Mouse (Mus musculus) MEL (cell line): ENCODE data around the gene Mup4. TPM values are rescaled to one million over a fixed set of nuclear protein-coding genes. Genes with fewer than 3 reads are reported as not detected.

Experiments
- DNase-seq: peaks from one replicate; pipeline ENCODE4 v3.0.0; 2011; ENCODE audit warnings: low read depth, low spot score
- H3K27ac ChIP-seq: 2 replicates; pipeline ENCODE4 v1.5.1; 2012; ENCODE audit warnings: low read depth, mild to moderate bottlenecking, control low read depth, low read length, moderate library complexity; ENCODE audit not compliant: control insufficient read depth
- H3K27me3 ChIP-seq, 2 experiments: fragments of 150-350 bp in 1 of 2; sonication (generic) in 1 of 2; 2 replicates each; pipeline ENCODE4 v1.6.1; 2012; ENCODE audit warnings: low read length in 2 of 2, mild to moderate bottlenecking in 2 of 2, improper control_type of control experiment in 1 of 2, moderate library complexity in 1 of 2; ENCODE audit not compliant: insufficient read depth in 2 of 2, control insufficient read depth in 1 of 2
- H3K36me3 ChIP-seq, 2 experiments: 2 replicates each; pipeline ENCODE4 v1.6.1; 2012 to 2014; ENCODE audit warnings: low read length in 2 of 2, improper control_type of control experiment in 1 of 2, inconsistent platforms in 1 of 2, mild to moderate bottlenecking in 1 of 2; ENCODE audit not compliant: insufficient read depth in 2 of 2, control insufficient read depth in 1 of 2
- H3K4me1 ChIP-seq, 2 experiments: fragments of 150-350 bp in 1 of 2; sonication (generic) in 1 of 2; 2 replicates each; pipeline ENCODE4 v1.6.1; 2012; ENCODE audit warnings: low read length in 2 of 2, improper control_type of control experiment in 1 of 2, mild to moderate bottlenecking in 1 of 2; ENCODE audit not compliant: insufficient read depth in 2 of 2, control insufficient read depth in 1 of 2
- H3K4me3 ChIP-seq, 2 experiments: fragments of 150-350 bp in 1 of 2; sonication (generic) in 1 of 2; 2 replicates each; pipeline ENCODE4 v1.5.1; 2012; ENCODE audit warnings: low read depth in 2 of 2, low read length in 2 of 2, mild to moderate bottlenecking in 2 of 2, moderate library complexity in 2 of 2, control low read depth in 1 of 2, improper control_type of control experiment in 1 of 2; ENCODE audit not compliant: control insufficient read depth in 1 of 2, insufficient read depth in 1 of 2
- H3K79me2 ChIP-seq: 2 replicates; pipeline ENCODE4 v1.6.1; 2012; ENCODE audit warnings: mild to moderate bottlenecking, low read length, moderate library complexity; ENCODE audit not compliant: control insufficient read depth, poor library complexity, insufficient read depth
- H3K9ac ChIP-seq: 2 replicates; pipeline ENCODE4 v1.6.1; 2012; ENCODE audit warnings: low read depth, mild to moderate bottlenecking, control low read depth, low read length, moderate library complexity; ENCODE audit not compliant: control insufficient read depth, poor library complexity, severe bottlenecking
- H3K9me3 ChIP-seq: fragments of 150-350 bp; sonication (generic); replicated peaks from 2 replicates; pipeline ENCODE4 v1.6.1; 2012; ENCODE audit warnings: mild to moderate bottlenecking, low read length, improper control_type of control experiment, moderate library complexity; ENCODE audit not compliant: insufficient read depth
- CTCF ChIP-seq, 3 experiments: IDR thresholded peaks in 2 of 3; conservative IDR thresholded peaks in 1 of 3; 2 replicates each; pipeline ENCODE4 v1.5.1; 2011 to 2012; ENCODE audit warnings: low read length in 3 of 3, low read depth in 2 of 3, mild to moderate bottlenecking in 2 of 3, improper control_type of control experiment in 1 of 3, inconsistent platforms in 1 of 3, mixed read lengths in 1 of 3, moderate library complexity in 1 of 3; ENCODE audit not compliant: control insufficient read depth in 1 of 3, insufficient read depth in 1 of 3, poor library complexity in 1 of 3, severe bottlenecking in 1 of 3
- E2F4 ChIP-seq: IDR thresholded peaks from 2 replicates; pipeline ENCODE4 v1.6.1; 2011; ENCODE audit warnings: low read depth, low read length, improper control_type of control experiment, borderline replicate concordance
- ELF1 ChIP-seq: IDR thresholded peaks from 2 replicates; pipeline ENCODE4 v1.6.1; 2014; ENCODE audit warnings: low read depth, mild to moderate bottlenecking, inconsistent platforms, low read length, improper control_type of control experiment, moderate library complexity
- ETS1 ChIP-seq: IDR thresholded peaks from 2 replicates; pipeline ENCODE4 v1.6.1; 2012; ENCODE audit warnings: low read depth, mild to moderate bottlenecking, inconsistent platforms, low read length, improper control_type of control experiment, moderate library complexity
- GABPA ChIP-seq: IDR thresholded peaks from 2 replicates; pipeline ENCODE4 v1.6.1; 2012; ENCODE audit warnings: low read depth, mild to moderate bottlenecking, inconsistent platforms, low read length, improper control_type of control experiment, moderate library complexity
- HCFC1 ChIP-seq: IDR thresholded peaks from 2 replicates; pipeline ENCODE4 v1.6.1; 2012; ENCODE audit warnings: low read depth, mild to moderate bottlenecking, inconsistent platforms, low read length, improper control_type of control experiment, moderate library complexity
- JUND ChIP-seq: IDR thresholded peaks from 2 replicates; pipeline ENCODE4 v1.6.1; 2011; ENCODE audit warnings: low read depth, mild to moderate bottlenecking, improper control_type of control experiment, low read length
- MAFK ChIP-seq: IDR thresholded peaks from 2 replicates; pipeline ENCODE4 v1.6.1; 2011; ENCODE audit warnings: low read depth, mild to moderate bottlenecking, low read length, improper control_type of control experiment, borderline replicate concordance
- MAX ChIP-seq: IDR thresholded peaks from 2 replicates; pipeline ENCODE4 v1.6.1; 2011; ENCODE audit warnings: low read length, improper control_type of control experiment
- MAZ ChIP-seq: IDR thresholded peaks from 2 replicates; pipeline ENCODE4 v1.6.1; 2012; ENCODE audit warnings: low read depth, mild to moderate bottlenecking, inconsistent platforms, low read length, improper control_type of control experiment
- MXI1 ChIP-seq: IDR thresholded peaks from 2 replicates; pipeline ENCODE4 v1.6.1; 2011; ENCODE audit warnings: mild to moderate bottlenecking, low read depth, low read length, improper control_type of control experiment
- MYB ChIP-seq: IDR thresholded peaks from 2 replicates; pipeline ENCODE4 v1.6.1; 2011; ENCODE audit warnings: mild to moderate bottlenecking, low read depth, low read length, improper control_type of control experiment
- MYC ChIP-seq: IDR thresholded peaks from 2 replicates; pipeline ENCODE4 v1.6.1; 2011; ENCODE audit warnings: low read depth, mild to moderate bottlenecking, low read length, improper control_type of control experiment, moderate library complexity
- NRF1 ChIP-seq: IDR thresholded peaks from 2 replicates; pipeline ENCODE4 v1.6.1; 2014; ENCODE audit warnings: low read depth, mild to moderate bottlenecking, inconsistent platforms, low read length, improper control_type of control experiment, moderate library complexity; ENCODE audit not compliant: poor library complexity, insufficient read depth, severe bottlenecking
- POLR2AphosphoS5 ChIP-seq: IDR thresholded peaks from 2 replicates; pipeline ENCODE4 v1.6.1; 2012; ENCODE audit warnings: low read depth, borderline replicate concordance, mild to moderate bottlenecking, inconsistent platforms, low read length, moderate library complexity, mixed read lengths
- RAD21 ChIP-seq: IDR thresholded peaks from 2 replicates; pipeline ENCODE4 v1.6.1; 2011; ENCODE audit warnings: mild to moderate bottlenecking, low read depth, low read length, improper control_type of control experiment
- TCF12 ChIP-seq: IDR thresholded peaks from 2 replicates; pipeline ENCODE4 v1.6.1; 2014; ENCODE audit warnings: low read depth, mild to moderate bottlenecking, inconsistent platforms, low read length, improper control_type of control experiment, moderate library complexity
- USF2 ChIP-seq, 2 experiments: IDR thresholded peaks; 2 replicates each; pipeline ENCODE4 v1.6.1; 2011 to 2012; ENCODE audit warnings: improper control_type of control experiment in 2 of 2, low read length in 2 of 2, borderline replicate concordance in 1 of 2, inconsistent platforms in 1 of 2, low read depth in 1 of 2, mild to moderate bottlenecking in 1 of 2; ENCODE audit not compliant: insufficient read depth in 1 of 2
- ZC3H11A ChIP-seq: IDR thresholded peaks from 2 replicates; pipeline ENCODE4 v1.6.1; 2012; ENCODE audit warnings: low read depth, mild to moderate bottlenecking, inconsistent platforms, low read length, improper control_type of control experiment
- ZMIZ1 ChIP-seq: IDR thresholded peaks from 2 replicates; pipeline ENCODE4 v1.6.1; 2012; ENCODE audit warnings: low read depth, mild to moderate bottlenecking, inconsistent platforms, low read length, improper control_type of control experiment, moderate library complexity
- ZNF384 ChIP-seq: IDR thresholded peaks from 2 replicates; pipeline ENCODE4 v1.6.1; 2012; ENCODE audit warnings: low read depth, mild to moderate bottlenecking, inconsistent platforms, low read length, improper control_type of control experiment
- polyA plus RNA-seq, 2 experiments: library from polyadenylated mRNA; stranded (reverse) in 1 of 2; unstranded in 1 of 2; fragments of >175 nt in 1 of 2; fragments of >200 nt in 1 of 2; gene quantifications; 2 replicates each; pipeline versions ENCODE4 v1.2.1 to v1.2.4; 2012; ENCODE audit warnings: low replicate concordance in 2 of 2, low read depth in 1 of 2; ENCODE audit not compliant: insufficient read length in 2 of 2, insufficient read depth in 1 of 2, missing spikeins in 1 of 2
- total RNA-seq: library from RNA; depleted of rRNA; stranded (reverse); fragments of 300-350 nt; gene quantifications from 2 replicates; pipeline ENCODE4 v1.2.3, GENCODE M21; 2012

Mup4 gene
- total and polyA plus RNA-seq, 3 experiments: not detected

- no peak within 1 kb of the TSS for H3K9ac ChIP-seq
- H3K27me3 ChIP-seq: peaks cover 0 to 4% of the 10 kb centered on the region in 2 experiments; a peak in 3 of 4 replicates
- DNase-seq: no peak
- H3K27ac ChIP-seq: no peak within 1 kb of the TSS
- H3K4me1 ChIP-seq: no peaks in the 10 kb centered on the region
- no peaks in the 10 kb centered on the region for H3K36me3 ChIP-seq
- no peaks in the 10 kb centered on the region for H3K9me3 ChIP-seq
- H3K4me3 ChIP-seq: no peak within 1 kb of the TSS
- H3K79me2 ChIP-seq: no peaks in the 10 kb centered on the region
- TF ChIP-seq GABPA: no peak
- no peak for TF ChIP-seq ELF1
- no peak for TF ChIP-seq MYB
- TF ChIP-seq POLR2AphosphoS5: no peak
- TF ChIP-seq TCF12: no peak
- TF ChIP-seq MXI1: no peak
- TF ChIP-seq USF2 (IDR thresholded peaks at IDR 0.05; ENCODE audit: borderline replicate concordance in 1 of 2, insufficient read depth in 1 of 2, low read depth in 1 of 2, low read length in 2 of 2): no peak
- TF ChIP-seq MAFK: no peak
- no peak for TF ChIP-seq E2F4
- TF ChIP-seq MAZ: no peak
- TF ChIP-seq NRF1: no peak
Observed at GRCm38 (mm10) chr4:59914608-59915403, 45.7 kb downstream of the Mup4 start, which contains the start of gene Slc46a2. Gene Slc46a2, minus strand, starts transcription at chr4:59915056.

GRCm38 (mm10) chr4:59908785-59909184, 51.7 kb downstream of the Mup4 start:
- Histone ChIP-seq H3K79me2 (no peaks in the 10 kb centered on the region), H3K9me3 (no peaks in the 10 kb centered on the region), H3K4me1 (no peaks in the 10 kb centered on the region), H3K27ac (no peak overlapping the region), H3K36me3 (no peaks in the 10 kb centered on the region), H3K4me3 (no peak overlapping the region), H3K27me3 (peaks cover 0 to 2% of the 10 kb centered on the region in 2 experiments; a peak in 3 of 4 replicates), H3K9ac (no peak overlapping the region)
- no peak for TF ChIP-seq CTCF (IDR thresholded peaks at IDR 0.05 in 2 of 3, conservative IDR thresholded peaks at IDR 0.05 in 1 of 3; ENCODE audit: control insufficient read depth in 1 of 3, insufficient read depth in 1 of 3, low read depth in 2 of 3, low read length in 3 of 3, poor library complexity in 1 of 3, severe bottlenecking in 1 of 3)
- TF ChIP-seq MAX: no peak
- no peak for TF ChIP-seq MAFK
- TF ChIP-seq ETS1: no peak
- TF ChIP-seq TCF12: no peak
- no peak for TF ChIP-seq JUND
- no peak for TF ChIP-seq MYC
- TF ChIP-seq HCFC1: no peak
- no peak for TF ChIP-seq ZC3H11A
- no peak for TF ChIP-seq MYB
- no peak for TF ChIP-seq ZNF384
- TF ChIP-seq ZMIZ1: no peak
- no peak for TF ChIP-seq RAD21
- DNase-seq: no peak
